Mouse (Mus musculus) hindbrain, postnatal 0 days (tissue): Measurements from ENCODE around the gene Apoa1. TPM values are rescaled to one million over a fixed set of nuclear protein-coding genes. Genes with fewer than 3 reads are reported as not detected.
A peak's percentile ranks its signal among the peaks of the same experiment; 100 is the strongest.

Source experiments
- ATAC-seq: fragments of 200-750 bp; cut with Nextera tagmentation; 2 replicates; pipeline ENCODE4 v1.8.0; 2017; ENCODE audit warnings: mild to moderate bottlenecking, moderate TSS enrichment, moderate library complexity
- DNase-seq: peaks from one replicate; pipeline ENCODE4 v3.0.0-alpha.2; 2015; ENCODE audit warnings: low spot score
- H3K27ac ChIP-seq: fragments of 300-500 bp; sonication (generic); 2 replicates; pipeline ENCODE4 v1.5.1; 2014; ENCODE audit warnings: mild to moderate bottlenecking
- H3K27me3 ChIP-seq: fragments of 300-500 bp; sonication (generic); 2 replicates; pipeline ENCODE4 v1.6.1; 2014; ENCODE audit warnings: low read length, mixed read lengths; ENCODE audit not compliant: insufficient read depth
- H3K36me3 ChIP-seq: fragments of 300-500 bp; sonication (generic); 2 replicates; pipeline ENCODE4 v1.6.1; 2014; ENCODE audit warnings: low read length, mixed read lengths; ENCODE audit not compliant: insufficient read depth
- H3K4me1 ChIP-seq: fragments of 300-500 bp; sonication (generic); 2 replicates; pipeline ENCODE4 v1.6.1; 2014; ENCODE audit warnings: antibody characterized with exemption, low read length, mixed read lengths; ENCODE audit not compliant: insufficient read depth
- H3K4me2 ChIP-seq: fragments of 300-500 bp; sonication (generic); 2 replicates; pipeline ENCODE4 v1.6.1; 2014; ENCODE audit warnings: low read depth, mild to moderate bottlenecking, low read length, moderate library complexity, mixed read lengths
- H3K4me3 ChIP-seq: fragments of 300-500 bp; sonication (generic); 2 replicates; pipeline ENCODE4 v1.5.1; 2014; ENCODE audit warnings: low read length
- H3K9ac ChIP-seq: fragments of 300-500 bp; sonication (generic); replicated peaks from 2 replicates; pipeline ENCODE4 v1.6.1; 2014; ENCODE audit warnings: mild to moderate bottlenecking, low read length, moderate library complexity, mixed read lengths
- H3K9me3 ChIP-seq: fragments of 300-500 bp; sonication (generic); 2 replicates; pipeline ENCODE4 v1.6.1; 2016; ENCODE audit warnings: low read length, mixed read lengths
- CTCF ChIP-seq: IDR thresholded peaks from 2 replicates; pipeline ENCODE4 v1.5.1; 2016; ENCODE audit warnings: antibody characterized with exemption, control low read depth, low read depth
- WGBS: fragments of 180-500 bp; shearing (Covaris S2); extraction: QIAGEN DNeasy Blood & Tissue Kit; methylation state at CpG from one replicate; pipeline ENCODE4 v1.1.7; 2014; 5-methylcytosine and 5-hydroxymethylcytosine counted together
- polyA plus RNA-seq: library from polyadenylated mRNA; unstranded; fragments of >200 nt; fragmentation: Nextera tagmentation; extraction: Ambion mirVana; gene quantifications from 2 replicates; pipeline ENCODE4 v1.2.1, GENCODE M21; 2015
- total RNA-seq: library from RNA; depleted of rRNA; stranded (reverse); fragments of >200 nt; gene quantifications from 2 replicates; pipeline ENCODE4 v1.2.3, GENCODE M21; 2014; rRNA removed

Gene Apoa1
- 1.6 TPM in 1 of 2 replicates, not detected in the other for total RNA-seq
- polyA plus RNA-seq: 3.4 and 4.5 TPM in 2 replicates

DNA sequence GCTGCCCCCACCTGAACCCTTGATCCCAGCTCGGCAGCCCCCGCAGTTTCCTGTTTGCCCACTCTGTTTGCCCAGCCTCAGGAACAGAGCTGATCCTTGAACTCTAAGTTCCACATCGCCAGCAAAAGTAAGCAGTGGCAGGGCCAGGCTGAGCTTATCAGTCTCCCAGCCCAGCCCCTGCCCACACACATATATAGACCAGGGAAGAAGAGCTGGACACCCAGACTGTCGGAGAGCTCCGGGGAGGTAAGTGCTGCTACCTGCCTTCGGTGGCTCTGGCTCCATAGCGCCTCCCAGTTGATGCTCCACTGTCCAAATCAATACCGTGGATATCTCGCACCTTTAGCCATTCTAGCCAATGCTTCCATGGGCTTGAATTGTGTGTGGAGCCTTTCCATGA is at the start of gene Apoa1:
Apoa1 (plus strand) TSS at position 90 of the 400 bp plus-strand sequence.
- DNase-seq (no peak), ATAC-seq (no peak)
- Histone ChIP-seq H3K36me3 (no peaks in the 10 kb centered on the region; the same call in 1 of the 2 replicates), H3K4me2 (no peak within 1 kb of the TSS), H3K9ac (no peak within 1 kb of the TSS), H3K9me3 (no peaks in the 10 kb centered on the region), H3K27me3 (no peaks in the 10 kb centered on the region), H3K4me3 (no peak within 1 kb of the TSS), H3K4me1 (peaks cover 3% of the 10 kb centered on the region; the same call in 1 of the 2 replicates), H3K27ac (no peak within 1 kb of the TSS)
- TF ChIP-seq CTCF: no peak
- WGBS: 66% methylated on average over 9 of the region's 9 CpGs

GRCm38 (mm10) chr9:46178595-46178994 is 49.8 kb upstream of the Apoa1 start:
- Histone ChIP-seq H3K27me3 (no peaks in the 10 kb centered on the region), H3K27ac (no peak overlapping the region), H3K9me3 (no peaks in the 10 kb centered on the region), H3K9ac (no peak overlapping the region), H3K4me1 (0 out of 2 replicates have a peak, but pooled peaks cover 10% of the 10 kb centered on the region), H3K36me3 (peaks cover 4% of the 10 kb centered on the region; the same call in 1 of the 2 replicates), H3K4me2 (no peak overlapping the region), H3K4me3 (no peak overlapping the region)
- no peak for TF ChIP-seq CTCF
- ATAC-seq (no peak), DNase-seq (no peak)
- WGBS: 78% methylated on average over 9 of the region's 9 CpGs

GRCm38 (mm10) chr9:46181297-46181696 is 47.1 kb upstream of the Apoa1 start:
- no peak for DNase-seq
- H3K36me3 ChIP-seq: peaks cover 4% of the 10 kb centered on the region; the same call in 1 of the 2 replicates
- no peak overlapping the region for H3K4me2 ChIP-seq
- no peaks in the 10 kb centered on the region for H3K27me3 ChIP-seq
- H3K4me3 ChIP-seq: no peak overlapping the region
- no peak overlapping the region for H3K9ac ChIP-seq
- WGBS: 72% methylated on average over 8 of the region's 8 CpGs
- H3K9me3 ChIP-seq: no peaks in the 10 kb centered on the region
- no peak for TF ChIP-seq CTCF
- no peak overlapping the region for H3K27ac ChIP-seq
- ATAC-seq: no peak
- 0 out of 2 replicates have a peak, but pooled peaks cover 6% of the 10 kb centered on the region for H3K4me1 ChIP-seq

- Histone ChIP-seq H3K4me2 (no peak overlapping the region), H3K9me3 (no peaks in the 10 kb centered on the region), H3K27ac (no peak overlapping the region), H3K4me3 (no peak overlapping the region), H3K4me1 (0 out of 2 replicates have a peak, but pooled peaks cover 6% of the 10 kb centered on the region), H3K36me3 (no peaks in the 10 kb centered on the region), H3K27me3 (no peaks in the 10 kb centered on the region), H3K9ac (no peak overlapping the region)
- ATAC-seq (no peak), DNase-seq (no peak)
- TF ChIP-seq CTCF: no peak
- WGBS: 76% methylated on average over 5 of the region's 5 CpGs
Observed at GRCm38 (mm10) chr9:46184542-46184941, 43.8 kb upstream of the Apoa1 start.

DNA sequence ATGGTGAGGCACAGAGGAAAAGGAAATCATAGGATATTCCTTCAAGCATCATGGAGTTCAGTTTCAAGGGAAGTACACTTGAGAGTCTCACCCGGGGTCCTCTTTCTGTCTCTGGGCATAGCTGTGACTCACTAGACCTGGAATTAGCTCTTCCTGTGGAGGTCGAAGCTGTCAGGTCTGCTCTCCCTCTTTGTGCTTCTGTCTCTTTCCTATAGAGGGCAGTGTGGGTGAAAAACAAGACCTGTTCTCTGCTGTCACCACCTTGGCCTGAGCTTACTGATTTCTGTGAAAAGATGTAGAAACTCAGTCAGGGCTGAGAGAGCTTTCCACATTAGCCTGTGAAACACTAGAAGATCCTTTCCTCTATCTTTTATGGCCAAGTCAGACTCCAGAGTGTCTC is 43.2 kb upstream of the Apoa1 start:
- H3K36me3 ChIP-seq: no peaks in the 10 kb centered on the region
- 0 out of 2 replicates have a peak, but pooled peaks cover 6% of the 10 kb centered on the region for H3K4me1 ChIP-seq
- no peaks in the 10 kb centered on the region for H3K9me3 ChIP-seq
- 35% methylated on average over 2 of the region's 2 CpGs for WGBS
- DNase-seq (peak; percentile 50), ATAC-seq (no peak)
- no peak overlapping the region for H3K4me2 ChIP-seq
- H3K4me3 ChIP-seq: no peak overlapping the region
- H3K27ac ChIP-seq: no peak overlapping the region
- TF ChIP-seq CTCF: peak; percentile 63
- no peaks in the 10 kb centered on the region for H3K27me3 ChIP-seq
- no peak overlapping the region for H3K9ac ChIP-seq

DNA sequence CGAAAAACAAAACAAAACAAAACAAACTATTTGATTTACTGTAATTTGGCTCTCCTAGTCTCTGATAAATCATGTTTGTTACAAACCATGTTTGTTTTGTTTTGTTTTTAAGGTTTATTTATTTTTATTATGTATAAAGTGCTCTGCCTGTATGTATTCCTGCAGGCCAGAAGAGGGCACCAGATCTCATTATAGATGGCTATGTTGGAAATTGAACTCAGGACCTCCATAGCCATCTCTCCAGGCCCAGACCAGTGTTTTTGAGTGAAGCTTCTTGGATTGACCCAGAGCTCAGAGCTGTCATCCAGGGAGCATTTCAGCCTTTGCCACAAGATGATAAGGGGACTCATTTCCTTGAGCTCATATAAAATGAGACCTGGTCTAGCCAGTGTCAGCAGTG is 42.0 kb upstream of the Apoa1 start:
- H3K27ac ChIP-seq: no peak overlapping the region
- no peak overlapping the region for H3K9ac ChIP-seq
- ATAC-seq: no peak
- no peaks in the 10 kb centered on the region for H3K27me3 ChIP-seq
- H3K9me3 ChIP-seq: no peaks in the 10 kb centered on the region
- no peak for DNase-seq
- WGBS: 90% methylated on average over 1 of the region's 1 CpGs
- TF ChIP-seq CTCF: peak; percentile 38
- no peaks in the 10 kb centered on the region for H3K36me3 ChIP-seq
- no peak overlapping the region for H3K4me3 ChIP-seq
- no peak overlapping the region for H3K4me2 ChIP-seq
- no peaks in the 10 kb centered on the region for H3K4me1 ChIP-seq

GRCm38 (mm10) chr9:46188370-46188769 is 40.0 kb upstream of the Apoa1 start:
- no peak overlapping the region for H3K27ac ChIP-seq
- no peak for DNase-seq
- H3K9ac ChIP-seq: no peak overlapping the region
- H3K4me2 ChIP-seq: no peak overlapping the region
- no peaks in the 10 kb centered on the region for H3K9me3 ChIP-seq
- no peaks in the 10 kb centered on the region for H3K4me1 ChIP-seq
- no peaks in the 10 kb centered on the region for H3K27me3 ChIP-seq
- no peak for TF ChIP-seq CTCF
- no peaks in the 10 kb centered on the region for H3K36me3 ChIP-seq
- no peak overlapping the region for H3K4me3 ChIP-seq
- no peak for ATAC-seq
- 79% methylated on average over 4 of the region's 4 CpGs for WGBS
